Mouse (Mus musculus): ENCODE results near the gene Foxn3. TPM values are rescaled to one million over a fixed set of nuclear protein-coding genes. Genes with fewer than 3 reads are reported as not detected.
"Not testable (repeated sequence)": the region's sequence is repeated elsewhere in the genome, so short reads cannot be mapped to it uniquely, and the experiment has no call there.

Gene Foxn3
- polyA plus RNA-seq, 1 experiment from 2014 or later, result 66.2 TPM

- Histone ChIP-seq H3K4me3 (no peak overlapping the region), H3K27ac (ENCODE audit: poor library complexity, severe bottlenecking) (no peak overlapping the region), H3K27me3 (replicated peaks) (no peaks in the 10 kb centered on the region), H3K4me2 (no peak overlapping the region), H3K36me3 (peaks cover 21% of the 10 kb centered on the region), H3K9ac (no peak overlapping the region; the same call in 1 of the 2 replicates), H3K9me3 (replicated peaks) (no peaks in the 10 kb centered on the region), H3K4me1 (replicated peaks) (peaks cover 18% of the 10 kb centered on the region)
- ATAC-seq (ENCODE audit: insufficient number of reproducible peaks, low FRiP score), result no peak
- 82% methylated on average over 12 of the region's 12 CpGs for WGBS
Observed at GRCm38 (mm10) chr12:99198428-99199123, 364.8 kb downstream of the Foxn3 start.

- H3K27ac ChIP-seq (ENCODE audit: poor library complexity, severe bottlenecking), result no peak overlapping the region
Observed at GRCm38 (mm10) chr12:99197031-99197430, 366.4 kb downstream of the Foxn3 start.

GRCm38 (mm10) chr12:99195655-99196054, 367.7 kb downstream of the Foxn3 start:
- Histone ChIP-seq H3K9ac (no peak overlapping the region), H3K4me1 (replicated peaks) (peaks cover 15% of the 10 kb centered on the region), H3K4me2 (no peak overlapping the region), H3K4me3 (no peak overlapping the region), H3K9me3 (replicated peaks) (no peaks in the 10 kb centered on the region), H3K27me3 (replicated peaks) (no peaks in the 10 kb centered on the region), H3K27ac (ENCODE audit: poor library complexity, severe bottlenecking) (no peak overlapping the region), H3K36me3 (peaks cover 21% of the 10 kb centered on the region)
- 88% methylated on average over 5 of the region's 5 CpGs for WGBS
- ATAC-seq (ENCODE audit: insufficient number of reproducible peaks, low FRiP score), result no peak

More at GRCm38 (mm10) chr12:99197031-99197430, 366.4 kb downstream of the Foxn3 start:
- H3K4me2 ChIP-seq, result no peak overlapping the region
- peaks cover 21% of the 10 kb centered on the region for H3K36me3 ChIP-seq
- no peak overlapping the region for H3K9ac ChIP-seq
- H3K4me3 ChIP-seq, result no peak overlapping the region
- 83% methylated on average over 7 of the region's 7 CpGs for WGBS
- H3K4me1 ChIP-seq (replicated peaks), result peaks cover 18% of the 10 kb centered on the region
- no peaks in the 10 kb centered on the region for H3K27me3 ChIP-seq (replicated peaks)
- no peak for ATAC-seq (ENCODE audit: insufficient number of reproducible peaks, low FRiP score)
- H3K9me3 ChIP-seq (replicated peaks), result no peaks in the 10 kb centered on the region

GRCm38 (mm10) chr12:99194120-99194519, 369.3 kb downstream of the Foxn3 start:
- 95% methylated on average over 17 of the region's 17 CpGs for WGBS

GRCm38 (mm10) chr12:99187671-99188070, 375.7 kb downstream of the Foxn3 start:
- Histone ChIP-seq H3K4me2 (no peak overlapping the region), H3K27ac (ENCODE audit: poor library complexity, severe bottlenecking) (no peak overlapping the region), H3K4me3 (no peak overlapping the region), H3K9ac (no peak overlapping the region), H3K4me1 (replicated peaks) (peaks cover 3% of the 10 kb centered on the region; the same call in 1 of the 2 replicates), H3K9me3 (replicated peaks) (no peaks in the 10 kb centered on the region), H3K36me3 (no peaks in the 10 kb centered on the region), H3K27me3 (replicated peaks) (no peaks in the 10 kb centered on the region)
- ATAC-seq (ENCODE audit: insufficient number of reproducible peaks, low FRiP score), result no peak
- 86% methylated on average over 4 of the region's 4 CpGs for WGBS

More at GRCm38 (mm10) chr12:99194120-99194519, 369.3 kb downstream of the Foxn3 start:
- H3K4me2 ChIP-seq; H3K4me3 ChIP-seq; H3K9me3 ChIP-seq (replicated peaks); H3K27ac ChIP-seq (ENCODE audit: poor library complexity, severe bottlenecking); H3K27me3 ChIP-seq (replicated peaks); ATAC-seq (ENCODE audit: insufficient number of reproducible peaks, low FRiP score); H3K9ac ChIP-seq: not testable (repeated sequence)
- Histone ChIP-seq H3K36me3 (peaks cover 21% of the 10 kb centered on the region), H3K4me1 (replicated peaks) (peaks cover 11% of the 10 kb centered on the region)

GRCm38 (mm10) chr12:99186239-99186638, 377.1 kb downstream of the Foxn3 start:
- Histone ChIP-seq H3K27ac (ENCODE audit: poor library complexity, severe bottlenecking) (no peak overlapping the region), H3K9ac (no peak overlapping the region), H3K36me3 (no peaks in the 10 kb centered on the region), H3K4me1 (replicated peaks) (peaks cover 5% of the 10 kb centered on the region), H3K27me3 (replicated peaks) (no peaks in the 10 kb centered on the region), H3K4me2 (no peak overlapping the region), H3K4me3 (no peak overlapping the region), H3K9me3 (replicated peaks) (no peaks in the 10 kb centered on the region)
- no peak for ATAC-seq (ENCODE audit: insufficient number of reproducible peaks, low FRiP score)
- WGBS, result 63% methylated on average over 4 of the region's 4 CpGs

- no peaks in the 10 kb centered on the region for H3K27me3 ChIP-seq (replicated peaks)
- H3K36me3 ChIP-seq, result no peaks in the 10 kb centered on the region
- no peak overlapping the region for H3K4me2 ChIP-seq
- H3K27ac ChIP-seq (ENCODE audit: poor library complexity, severe bottlenecking), result no peak overlapping the region
- 74% methylated on average over 7 of the region's 7 CpGs for WGBS
- H3K9ac ChIP-seq, result no peak overlapping the region
- no peak for ATAC-seq (ENCODE audit: insufficient number of reproducible peaks, low FRiP score)
- H3K4me1 ChIP-seq (replicated peaks), result peaks cover 5% of the 10 kb centered on the region
- peaks cover 2% of the 10 kb centered on the region; the same call in 1 of the 2 replicates for H3K9me3 ChIP-seq (replicated peaks)
- H3K4me3 ChIP-seq, result no peak overlapping the region
Observed at GRCm38 (mm10) chr12:99183261-99183792, 380.1 kb downstream of the Foxn3 start.

- H3K4me2 ChIP-seq, result no peak overlapping the region
- no peaks in the 10 kb centered on the region for H3K27me3 ChIP-seq (replicated peaks)
- peaks cover 2% of the 10 kb centered on the region for H3K9me3 ChIP-seq (replicated peaks)
- peaks cover 5% of the 10 kb centered on the region for H3K4me1 ChIP-seq (replicated peaks)
- H3K27ac ChIP-seq (ENCODE audit: poor library complexity, severe bottlenecking), result 0 out of 2 replicates have a peak overlapping the region, but pooled peaks have one; percentile 2
- H3K4me3 ChIP-seq, result no peak overlapping the region
- no peak for ATAC-seq (ENCODE audit: insufficient number of reproducible peaks, low FRiP score)
- no peaks in the 10 kb centered on the region for H3K36me3 ChIP-seq
- H3K9ac ChIP-seq, result no peak overlapping the region
- 63% methylated on average over 3 of the region's 3 CpGs for WGBS
Observed at GRCm38 (mm10) chr12:99182338-99182737, 381.0 kb downstream of the Foxn3 start.

- Histone ChIP-seq H3K27me3 (replicated peaks) (no peaks in the 10 kb centered on the region), H3K4me3 (no peak overlapping the region), H3K27ac (ENCODE audit: poor library complexity, severe bottlenecking) (no peak overlapping the region), H3K4me2 (no peak overlapping the region), H3K9me3 (replicated peaks) (peaks cover 2% of the 10 kb centered on the region), H3K36me3 (no peaks in the 10 kb centered on the region), H3K9ac (no peak overlapping the region), H3K4me1 (replicated peaks) (peaks cover 5% of the 10 kb centered on the region)
- no peak for ATAC-seq (ENCODE audit: insufficient number of reproducible peaks, low FRiP score)
- WGBS, result 64% methylated on average over 3 of the region's 3 CpGs
Observed at GRCm38 (mm10) chr12:99180234-99180824, 383.1 kb downstream of the Foxn3 start.

GRCm38 (mm10) chr12:99174979-99175621, 388.3 kb downstream of the Foxn3 start:
- WGBS, result 62% methylated on average over 11 of the region's 11 CpGs
- Histone ChIP-seq H3K9ac (0 out of 2 replicates have a peak overlapping the region, but pooled peaks have one; percentile 18), H3K4me2 (no peak overlapping the region), H3K27me3 (replicated peaks) (no peaks in the 10 kb centered on the region), H3K9me3 (replicated peaks) (peaks cover 2% of the 10 kb centered on the region), H3K27ac (ENCODE audit: poor library complexity, severe bottlenecking) (no peak overlapping the region), H3K36me3 (no peaks in the 10 kb centered on the region), H3K4me1 (replicated peaks) (peaks cover 9% of the 10 kb centered on the region), H3K4me3 (no peak overlapping the region)
- ATAC-seq (ENCODE audit: insufficient number of reproducible peaks, low FRiP score), result no peak

GRCm38 (mm10) chr12:99172170-99172569, 391.2 kb downstream of the Foxn3 start:
- H3K27me3 ChIP-seq (replicated peaks), result no peaks in the 10 kb centered on the region
- peaks cover 9% of the 10 kb centered on the region for H3K4me1 ChIP-seq (replicated peaks)
- ATAC-seq (ENCODE audit: insufficient number of reproducible peaks, low FRiP score), result no peak
- H3K4me2 ChIP-seq, result no peak overlapping the region
- H3K9me3 ChIP-seq (replicated peaks), result no peaks in the 10 kb centered on the region
- WGBS, result 83% methylated on average over 5 of the region's 5 CpGs
- no peaks in the 10 kb centered on the region for H3K36me3 ChIP-seq
- H3K9ac ChIP-seq, result no peak overlapping the region
- H3K27ac ChIP-seq (ENCODE audit: poor library complexity, severe bottlenecking), result no peak overlapping the region
- H3K4me3 ChIP-seq, result no peak overlapping the region
